Mouse (Mus musculus): ENCODE measurements around the gene Ildr2. TPM values are rescaled to one million over a fixed set of nuclear protein-coding genes. Genes with fewer than 3 reads are reported as not detected.

The Ildr2 gene
- total and polyA plus RNA-seq, 3 experiments, result 0.11 TPM; not detected in 2

DNA sequence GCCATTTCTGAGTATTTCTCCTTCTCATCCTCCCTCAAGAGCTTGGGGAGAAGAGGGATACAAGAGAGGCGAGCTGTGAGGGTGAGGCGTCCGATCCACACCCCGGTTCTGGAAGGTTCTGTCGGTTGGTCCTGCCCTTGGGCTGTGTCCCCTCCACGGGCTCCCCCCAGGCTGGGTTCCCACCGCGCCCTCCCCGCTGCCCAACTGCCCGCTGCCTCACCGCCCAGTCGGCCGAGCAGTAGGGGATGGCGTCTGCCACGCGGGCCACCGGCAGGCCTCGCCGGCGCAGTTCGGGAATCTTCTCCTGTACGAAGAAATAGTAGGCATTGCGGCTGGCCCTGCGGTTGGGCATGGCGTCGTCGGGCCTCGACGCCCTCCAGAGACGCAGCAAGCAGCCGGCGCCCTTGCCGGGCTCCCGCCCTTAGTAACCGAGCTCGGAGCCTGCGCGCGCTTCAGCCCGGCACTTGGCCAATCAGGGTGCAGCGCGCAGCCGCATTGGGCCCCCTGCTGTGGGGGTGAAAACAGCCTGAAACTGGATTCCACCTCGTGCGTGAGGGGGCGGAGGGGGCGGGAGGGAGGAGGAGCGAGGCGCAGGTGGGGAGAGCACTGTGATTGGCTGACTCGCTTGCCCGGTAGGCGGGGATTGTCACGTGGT is 15.5 kb upstream of the Ildr2 start, which contains the start of gene Mael:
TSS of gene Mael (minus strand) at position 433 of the 655 bp plus-strand sequence.
- Histone ChIP-seq H3K27me3 (ENCODE audit: insufficient read depth, low read length) (no peaks in the 10 kb centered on the region; the same call in 1 of the 2 replicates), H3K4me3 (ENCODE audit: low read depth, low read length) (no peak within 1 kb of the TSS), H3K4me1 (ENCODE audit: insufficient read depth, low read depth, low read length) (no peaks in the 10 kb centered on the region), H3K9me3 (replicated peaks) (no peaks in the 10 kb centered on the region), H3K36me3 (replicated peaks) (no peaks in the 10 kb centered on the region)
- TF ChIP-seq GATA2 (IDR thresholded peaks at IDR 0.05; ENCODE audit: borderline replicate concordance, low read depth, low read length) (no peak), GATA1 (IDR thresholded peaks at IDR 0.05; ENCODE audit: borderline replicate concordance, low read length) (no peak), TAL1 (conservative IDR thresholded peaks at IDR 0.05; ENCODE audit: low read depth, low read length) (no peak), POLR2AphosphoS5 (IDR thresholded peaks at IDR 0.05; ENCODE audit: insufficient replicate concordance, low read depth, low read length) (no peak)
- DNase-seq (ENCODE audit: low spot score) (no peak), ATAC-seq (ENCODE audit: extremely low read depth, insufficient number of reproducible peaks, low FRiP score, poor library complexity, severe bottlenecking) (no peak)

DNA sequence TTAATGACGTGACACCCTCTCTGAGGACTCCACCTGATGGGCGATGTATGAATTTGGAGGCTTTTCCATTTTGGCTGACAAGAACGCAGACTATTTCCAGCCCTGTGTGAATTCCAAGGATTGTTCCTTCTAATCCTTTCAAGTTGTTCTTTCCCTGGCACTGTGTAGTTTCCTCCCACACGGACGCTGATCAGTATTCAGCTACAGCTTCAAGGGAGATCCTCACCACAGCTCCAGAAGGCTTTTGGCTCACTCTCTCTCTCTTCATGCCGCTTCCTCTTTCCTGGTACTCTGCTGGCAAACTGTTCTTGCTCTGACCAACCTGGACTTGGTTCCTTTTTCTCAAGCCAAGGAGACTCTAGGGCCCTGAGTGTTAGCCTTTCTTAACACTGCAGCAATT is 9.7 kb upstream of the Ildr2 start:
- no peak for DNase-seq (ENCODE audit: low spot score)
- TF ChIP-seq TAL1 (conservative IDR thresholded peaks at IDR 0.05; ENCODE audit: low read depth, low read length) (no peak), POLR2AphosphoS5 (IDR thresholded peaks at IDR 0.05; ENCODE audit: insufficient replicate concordance, low read depth, low read length) (no peak), CTCF (IDR thresholded peaks at IDR 0.05; ENCODE audit: low read depth, low read length) (no peak), GATA2 (IDR thresholded peaks at IDR 0.05; ENCODE audit: borderline replicate concordance, low read depth, low read length) (no peak), GATA1 (IDR thresholded peaks at IDR 0.05; ENCODE audit: borderline replicate concordance, low read length) (no peak)
- H3K27me3 ChIP-seq (ENCODE audit: insufficient read depth, low read length), result no peaks in the 10 kb centered on the region; the same call in 1 of the 2 replicates
- H3K4me1 ChIP-seq (ENCODE audit: insufficient read depth, low read depth, low read length), result no peaks in the 10 kb centered on the region
- no peak for ATAC-seq (ENCODE audit: extremely low read depth, insufficient number of reproducible peaks, low FRiP score, poor library complexity, severe bottlenecking)
- H3K9me3 ChIP-seq (replicated peaks), result no peaks in the 10 kb centered on the region
- H3K36me3 ChIP-seq (replicated peaks), result no peaks in the 10 kb centered on the region
- no peak overlapping the region for H3K4me3 ChIP-seq (ENCODE audit: low read depth, low read length)

DNA sequence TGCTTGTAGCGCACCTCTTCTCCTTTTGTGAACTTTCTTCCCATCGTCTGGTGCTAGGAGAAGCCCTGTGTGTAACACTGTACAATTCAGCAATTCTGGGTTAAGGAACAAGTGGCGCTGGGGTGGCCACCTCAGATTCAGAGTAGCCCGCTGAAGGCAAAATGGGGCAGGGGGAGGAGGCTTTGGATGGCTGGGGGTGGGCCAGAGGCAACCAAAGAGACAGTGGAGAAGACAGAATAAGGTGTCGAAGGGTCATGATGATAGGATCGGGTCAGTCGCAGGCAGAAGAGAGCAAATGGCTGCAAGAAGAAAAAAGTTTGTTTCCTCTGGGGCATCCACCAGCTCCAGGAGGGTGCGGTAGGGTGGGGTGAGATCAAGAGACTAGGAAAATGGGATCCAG is 1.2 kb downstream of the Ildr2 start:
- Histone ChIP-seq H3K36me3 (replicated peaks) (no peaks in the 10 kb centered on the region), H3K9me3 (replicated peaks) (no peaks in the 10 kb centered on the region), H3K4me1 (ENCODE audit: insufficient read depth, low read depth, low read length) (no peaks in the 10 kb centered on the region), H3K27me3 (ENCODE audit: insufficient read depth, low read length) (no peaks in the 10 kb centered on the region), H3K4me3 (ENCODE audit: low read depth, low read length) (no peak overlapping the region)
- DNase-seq (ENCODE audit: low spot score) (no peak), ATAC-seq (ENCODE audit: extremely low read depth, insufficient number of reproducible peaks, low FRiP score, poor library complexity, severe bottlenecking) (no peak)
- TF ChIP-seq POLR2AphosphoS5 (IDR thresholded peaks at IDR 0.05; ENCODE audit: insufficient replicate concordance, low read depth, low read length), result no peak
- TF ChIP-seq GATA2 (IDR thresholded peaks at IDR 0.05; ENCODE audit: borderline replicate concordance, low read depth, low read length), result no peak
- no peak for TF ChIP-seq TAL1 (conservative IDR thresholded peaks at IDR 0.05; ENCODE audit: low read depth, low read length)
- no peak for TF ChIP-seq GATA1 (IDR thresholded peaks at IDR 0.05; ENCODE audit: borderline replicate concordance, low read length)
- no peak for TF ChIP-seq CTCF (IDR thresholded peaks at IDR 0.05; ENCODE audit: low read depth, low read length)

DNA sequence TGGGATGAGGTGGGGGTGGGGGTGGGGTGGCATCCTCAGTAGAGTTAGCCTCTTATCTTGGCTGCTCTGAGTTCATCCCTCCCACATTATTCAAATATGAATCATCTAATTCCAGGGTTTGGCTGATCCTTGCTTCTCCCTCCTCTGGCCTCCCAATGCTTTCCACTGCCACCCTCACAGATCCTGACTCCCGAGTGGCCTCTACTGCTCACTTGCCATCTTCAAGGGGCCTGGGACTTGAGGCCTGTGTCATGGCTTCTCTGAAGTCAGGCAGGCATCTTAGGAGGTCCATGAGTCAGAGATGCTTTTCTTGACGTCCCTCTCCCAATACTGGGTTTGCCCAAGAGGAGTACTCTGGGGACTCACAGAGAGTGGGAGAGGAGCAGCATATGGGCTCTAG is 1.7 kb downstream of the Ildr2 start:
- TF ChIP-seq POLR2AphosphoS5 (IDR thresholded peaks at IDR 0.05; ENCODE audit: insufficient replicate concordance, low read depth, low read length), result no peak
- no peak for TF ChIP-seq GATA1 (IDR thresholded peaks at IDR 0.05; ENCODE audit: borderline replicate concordance, low read length)
- no peak for TF ChIP-seq CTCF (IDR thresholded peaks at IDR 0.05; ENCODE audit: low read depth, low read length)
- TF ChIP-seq TAL1 (conservative IDR thresholded peaks at IDR 0.05; ENCODE audit: low read depth, low read length), result no peak
- no peak for TF ChIP-seq GATA2 (IDR thresholded peaks at IDR 0.05; ENCODE audit: borderline replicate concordance, low read depth, low read length)
- no peaks in the 10 kb centered on the region for H3K9me3 ChIP-seq (replicated peaks)

DNA sequence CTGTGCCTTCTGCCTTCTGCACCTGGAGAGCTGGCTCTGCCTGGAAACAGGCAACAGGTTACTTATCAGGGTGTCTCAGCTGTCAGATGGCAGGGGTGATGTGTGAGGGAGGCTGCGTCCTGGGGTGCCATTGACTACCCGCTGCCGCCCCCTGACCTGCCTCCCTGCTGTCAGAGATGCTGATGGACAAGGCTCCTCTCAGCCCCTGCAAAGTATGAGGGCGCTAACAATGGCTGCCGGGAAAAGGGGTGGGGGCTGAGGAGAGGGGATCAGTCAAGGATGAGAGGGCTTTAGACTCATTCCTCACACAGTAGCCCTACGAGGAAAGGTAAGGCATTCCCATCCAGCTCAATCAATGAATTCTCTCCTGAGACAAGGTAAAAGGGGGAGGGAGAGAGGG is 2.4 kb downstream of the Ildr2 start:
- Histone ChIP-seq H3K27me3 (ENCODE audit: insufficient read depth, low read length) (no peaks in the 10 kb centered on the region), H3K36me3 (replicated peaks) (no peaks in the 10 kb centered on the region), H3K4me3 (ENCODE audit: low read depth, low read length) (no peak overlapping the region), H3K9me3 (replicated peaks) (no peaks in the 10 kb centered on the region), H3K4me1 (ENCODE audit: insufficient read depth, low read depth, low read length) (no peaks in the 10 kb centered on the region)
- ATAC-seq (ENCODE audit: extremely low read depth, insufficient number of reproducible peaks, low FRiP score, poor library complexity, severe bottlenecking) (no peak), DNase-seq (ENCODE audit: low spot score) (no peak)
- TF ChIP-seq POLR2AphosphoS5 (IDR thresholded peaks at IDR 0.05; ENCODE audit: insufficient replicate concordance, low read depth, low read length), result no peak
- no peak for TF ChIP-seq TAL1 (conservative IDR thresholded peaks at IDR 0.05; ENCODE audit: low read depth, low read length)
- TF ChIP-seq GATA1 (IDR thresholded peaks at IDR 0.05; ENCODE audit: borderline replicate concordance, low read length), result no peak
- no peak for TF ChIP-seq GATA2 (IDR thresholded peaks at IDR 0.05; ENCODE audit: borderline replicate concordance, low read depth, low read length)
- TF ChIP-seq CTCF (IDR thresholded peaks at IDR 0.05; ENCODE audit: low read depth, low read length), result no peak

More for the DNA sequence above, 1.7 kb downstream of the Ildr2 start:
- DNase-seq (ENCODE audit: low spot score), result no peak
- H3K27me3 ChIP-seq (ENCODE audit: insufficient read depth, low read length), result no peaks in the 10 kb centered on the region
- no peaks in the 10 kb centered on the region for H3K4me1 ChIP-seq (ENCODE audit: insufficient read depth, low read depth, low read length)
- no peaks in the 10 kb centered on the region for H3K36me3 ChIP-seq (replicated peaks)
- no peak overlapping the region for H3K4me3 ChIP-seq (ENCODE audit: low read depth, low read length)
- no peak for ATAC-seq (ENCODE audit: extremely low read depth, insufficient number of reproducible peaks, low FRiP score, poor library complexity, severe bottlenecking)

DNA sequence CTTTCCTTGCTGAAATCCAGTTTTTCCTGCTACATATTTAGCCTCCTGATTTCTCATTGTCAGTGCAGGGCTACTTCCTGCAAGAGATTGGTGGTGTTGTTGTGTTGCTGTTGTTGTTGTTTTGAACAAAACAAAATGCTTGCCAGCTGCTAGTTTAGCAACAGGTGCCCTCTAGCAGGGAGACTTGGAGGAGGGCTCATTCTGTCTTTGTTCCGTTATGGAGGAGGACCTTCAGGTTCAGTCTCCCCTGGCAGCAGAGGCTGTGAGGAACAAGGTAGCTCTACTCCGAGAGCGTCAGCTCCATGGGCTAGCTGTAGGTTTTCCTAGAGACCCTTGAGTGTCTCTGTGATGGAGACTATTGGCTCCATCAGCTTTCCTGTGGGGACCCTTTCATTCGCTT is 3.0 kb downstream of the Ildr2 start:
- Histone ChIP-seq H3K27me3 (ENCODE audit: insufficient read depth, low read length) (no peaks in the 10 kb centered on the region), H3K4me1 (ENCODE audit: insufficient read depth, low read depth, low read length) (no peaks in the 10 kb centered on the region), H3K9me3 (replicated peaks) (no peaks in the 10 kb centered on the region), H3K4me3 (ENCODE audit: low read depth, low read length) (no peak overlapping the region), H3K36me3 (replicated peaks) (no peaks in the 10 kb centered on the region)
- ATAC-seq (ENCODE audit: extremely low read depth, insufficient number of reproducible peaks, low FRiP score, poor library complexity, severe bottlenecking), result no peak
- TF ChIP-seq GATA2 (IDR thresholded peaks at IDR 0.05; ENCODE audit: borderline replicate concordance, low read depth, low read length), result no peak
- TF ChIP-seq TAL1 (conservative IDR thresholded peaks at IDR 0.05; ENCODE audit: low read depth, low read length), result no peak
- no peak for TF ChIP-seq POLR2AphosphoS5 (IDR thresholded peaks at IDR 0.05; ENCODE audit: insufficient replicate concordance, low read depth, low read length)
- no peak for TF ChIP-seq CTCF (IDR thresholded peaks at IDR 0.05; ENCODE audit: low read depth, low read length)
- no peak for DNase-seq (ENCODE audit: low spot score)
